Mouse (Mus musculus): ENCODE data around the gene St13. TPM values are rescaled to one million over a fixed set of nuclear protein-coding genes. Genes with fewer than 3 reads are reported as not detected.

The St13 gene
- polyA plus RNA-seq, 2 experiments: 36.2 to 48.3 TPM

DNA sequence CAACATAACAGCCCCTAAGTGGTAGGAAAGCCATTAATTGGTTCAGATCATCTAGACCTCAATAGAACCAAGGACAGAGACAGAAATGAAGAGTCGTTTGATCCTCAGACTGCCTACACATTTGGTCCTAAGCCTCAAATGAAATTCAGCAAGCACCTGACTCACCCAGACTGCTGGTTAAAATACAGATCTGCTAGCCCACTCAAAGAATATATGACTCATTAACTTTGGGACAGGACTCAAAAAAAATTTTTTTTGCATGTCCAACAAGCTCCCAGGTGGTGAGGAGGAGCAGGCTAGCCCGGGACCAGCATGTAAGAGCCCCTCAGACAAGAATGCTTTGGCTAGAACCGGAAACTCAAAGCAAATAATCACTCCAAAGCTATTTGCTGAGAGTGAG is 79.7 kb downstream of the St13 start:
- WGBS (ENCODE audit: insufficient replicate concordance): 77% methylated on average over 3 of the region's 3 CpGs
- Histone ChIP-seq H3K27ac (no peak overlapping the region), H3K9ac (replicated peaks) (no peak overlapping the region), H3K27me3 (ENCODE audit: control insufficient read depth, insufficient read depth, low read length) (no peaks in the 10 kb centered on the region), H3K4me1 (replicated peaks; ENCODE audit: control insufficient read depth in 2 of 2, insufficient read depth in 2 of 2, low read length in 1 of 2) (no peaks in the 10 kb centered on the region), H3K4me3 (ENCODE audit: insufficient read depth in 1 of 2, low read depth in 2 of 2, low read length in 2 of 2) (no peak overlapping the region), H3K36me3 (replicated peaks; ENCODE audit: control insufficient read depth, insufficient read depth, low read depth) (peaks cover 24% of the 10 kb centered on the region), H3K9me3 (ENCODE audit: control insufficient read depth, low read length) (no peaks in the 10 kb centered on the region), H3K4me2 (ENCODE audit: low read depth) (no peak overlapping the region)
- TF ChIP-seq CTCF (IDR thresholded peaks at IDR 0.05; ENCODE audit: low read depth) (no peak), EP300 (IDR thresholded peaks at IDR 0.05; ENCODE audit: low read depth) (no peak)
- no peak for DNase-seq (ENCODE audit: low read depth in 3 of 3, low spot score in 3 of 3)
- ATAC-seq (ENCODE audit: insufficient read depth): no peak

DNA sequence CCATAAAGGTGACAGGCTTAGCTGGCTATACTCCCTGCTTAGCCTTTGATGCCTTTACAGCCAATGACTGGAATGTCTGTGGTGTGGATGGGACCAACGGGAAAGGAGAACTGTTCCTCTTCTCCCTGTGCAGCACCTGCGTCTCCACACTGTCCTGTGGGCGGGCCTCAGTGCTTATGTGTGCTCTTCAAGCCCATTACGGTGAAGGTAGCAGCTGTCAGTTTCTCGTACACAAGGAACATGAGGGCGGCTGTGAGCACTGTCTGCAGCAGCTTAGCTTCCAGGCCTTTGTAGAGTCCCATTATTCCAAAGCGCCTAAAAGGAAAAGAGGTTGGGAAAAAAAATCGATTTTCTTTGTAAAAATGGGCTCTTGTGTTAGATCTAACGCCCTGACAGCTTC is 80.4 kb downstream of the St13 start:
- H3K36me3 ChIP-seq (replicated peaks; ENCODE audit: control insufficient read depth, insufficient read depth, low read depth): peaks cover 24% of the 10 kb centered on the region

DNA sequence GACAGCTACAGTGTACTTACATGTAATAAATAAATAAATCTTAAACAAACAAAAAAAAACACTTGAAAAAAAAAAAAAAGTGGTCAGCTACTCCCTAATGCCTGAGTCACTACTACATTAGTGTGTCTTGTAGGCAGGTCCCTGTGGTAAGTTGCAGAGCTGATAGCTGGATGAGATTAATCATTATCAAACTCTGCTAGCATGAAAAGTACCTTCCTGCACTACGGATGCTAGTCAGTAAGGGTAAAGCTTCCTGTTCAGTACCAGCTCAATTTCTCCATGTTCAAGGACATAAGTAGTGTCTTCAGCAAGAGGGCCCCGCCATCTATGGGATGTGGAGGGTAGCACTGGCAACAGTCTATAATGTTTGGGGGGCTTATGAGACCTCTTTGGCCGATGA is 85.9 kb downstream of the St13 start:
- DNase-seq (ENCODE audit: low read depth in 3 of 3, low spot score in 3 of 3) (no peak), ATAC-seq (ENCODE audit: insufficient read depth) (no peak)
- Histone ChIP-seq H3K4me3 (ENCODE audit: insufficient read depth in 1 of 2, low read depth in 2 of 2, low read length in 2 of 2) (no peak overlapping the region), H3K36me3 (replicated peaks; ENCODE audit: control insufficient read depth, insufficient read depth, low read depth) (peaks cover 7% of the 10 kb centered on the region), H3K4me2 (ENCODE audit: low read depth) (no peak overlapping the region), H3K27me3 (ENCODE audit: control insufficient read depth, insufficient read depth, low read length) (no peaks in the 10 kb centered on the region), H3K27ac (no peak overlapping the region), H3K4me1 (replicated peaks; ENCODE audit: control insufficient read depth in 2 of 2, insufficient read depth in 2 of 2, low read length in 1 of 2) (0 out of 4 replicates have a peak, but pooled peaks cover 0 to 1% of the 10 kb centered on the region in 2 experiments), H3K9ac (replicated peaks) (no peak overlapping the region), H3K9me3 (ENCODE audit: control insufficient read depth, low read length) (no peaks in the 10 kb centered on the region)
- WGBS (ENCODE audit: insufficient replicate concordance): 58% methylated on average over 3 of the region's 3 CpGs
- no peak for TF ChIP-seq EP300 (IDR thresholded peaks at IDR 0.05; ENCODE audit: low read depth)
- TF ChIP-seq CTCF (IDR thresholded peaks at IDR 0.05; ENCODE audit: low read depth): no peak

More for the DNA sequence above, 80.4 kb downstream of the St13 start:
- DNase-seq (ENCODE audit: low read depth in 3 of 3, low spot score in 3 of 3): no peak
- no peak overlapping the region for H3K27ac ChIP-seq
- no peaks in the 10 kb centered on the region for H3K27me3 ChIP-seq (ENCODE audit: control insufficient read depth, insufficient read depth, low read length)
- no peak for TF ChIP-seq EP300 (IDR thresholded peaks at IDR 0.05; ENCODE audit: low read depth)
- TF ChIP-seq CTCF (IDR thresholded peaks at IDR 0.05; ENCODE audit: low read depth): no peak
- H3K4me2 ChIP-seq (ENCODE audit: low read depth): no peak overlapping the region
- H3K9me3 ChIP-seq (ENCODE audit: control insufficient read depth, low read length): no peaks in the 10 kb centered on the region
- 84% methylated on average over 9 of the region's 9 CpGs for WGBS (ENCODE audit: insufficient replicate concordance)
- no peak overlapping the region for H3K4me3 ChIP-seq (ENCODE audit: insufficient read depth in 1 of 2, low read depth in 2 of 2, low read length in 2 of 2)
- H3K4me1 ChIP-seq (replicated peaks; ENCODE audit: control insufficient read depth in 2 of 2, insufficient read depth in 2 of 2, low read length in 1 of 2): no peaks in the 10 kb centered on the region
- H3K9ac ChIP-seq (replicated peaks): no peak overlapping the region
- no peak for ATAC-seq (ENCODE audit: insufficient read depth)

Other genes with a start within 250 kb of the St13 start
- gene Mrtfa, start 209.3 kb downstream of the St13 start, polyA plus RNA-seq (2012; rRNA removed): 3.4 and 4.3 TPM in 2 replicates
- 4.3 and 4.8 TPM in 2 replicates for gene Mrtfa, start 209.3 kb downstream of the St13 start, polyA plus RNA-seq (2014; fragmentation: Nextera tagmentation; extraction: Ambion mirVana)
- gene Mchr1, start 164.6 kb downstream of the St13 start, polyA plus RNA-seq (2012; rRNA removed): not detected in 2 replicates
- gene Mchr1, start 164.6 kb downstream of the St13 start, polyA plus RNA-seq (2014; fragmentation: Nextera tagmentation; extraction: Ambion mirVana): 0.11 TPM in 1 of 2 replicates, not detected in the other
- 23.7 and 25.1 TPM in 2 replicates for gene Slc25a17, start 39.3 kb downstream of the St13 start, polyA plus RNA-seq (2012; rRNA removed)
- gene Slc25a17, start 39.3 kb downstream of the St13 start, polyA plus RNA-seq (2014; fragmentation: Nextera tagmentation; extraction: Ambion mirVana): 40.0 and 40.2 TPM in 2 replicates
- 2.7 and 3.2 TPM in 2 replicates for gene Xpnpep3, start 61 bp upstream of the St13 start, polyA plus RNA-seq (2012; rRNA removed)
- 2.8 and 3.0 TPM in 2 replicates for gene Xpnpep3, start 61 bp upstream of the St13 start, polyA plus RNA-seq (2014; fragmentation: Nextera tagmentation; extraction: Ambion mirVana)
- not detected in 2 replicates for gene Dnajb7, start 8.2 kb upstream of the St13 start, polyA plus RNA-seq (2012; rRNA removed)
- gene Dnajb7, start 8.2 kb upstream of the St13 start, polyA plus RNA-seq (2014; fragmentation: Nextera tagmentation; extraction: Ambion mirVana): 0.18 and 0.27 TPM in 2 replicates
- 44.1 and 81.7 TPM in 2 replicates for gene Rbx1, start 66.2 kb upstream of the St13 start, polyA plus RNA-seq (2012; rRNA removed)
- gene Rbx1, start 66.2 kb upstream of the St13 start, polyA plus RNA-seq (2014; fragmentation: Nextera tagmentation; extraction: Ambion mirVana): 293 and 298 TPM in 2 replicates
- 11.0 and 13.4 TPM in 2 replicates for gene Ep300, start 185.3 kb upstream of the St13 start, polyA plus RNA-seq (2012; rRNA removed)
- gene Ep300, start 185.3 kb upstream of the St13 start, polyA plus RNA-seq (2014; fragmentation: Nextera tagmentation; extraction: Ambion mirVana): 6.1 and 7.5 TPM in 2 replicates

Data from liver, embryonic 14.5 days (tissue).